Mouse (Mus musculus): Measurements from ENCODE around the gene Wrnip1. TPM values are rescaled to one million over a fixed set of nuclear protein-coding genes. Genes with fewer than 3 reads are reported as not detected.

Gene Wrnip1
- polyA plus RNA-seq, 1 experiment: 42.1 TPM

DNA sequence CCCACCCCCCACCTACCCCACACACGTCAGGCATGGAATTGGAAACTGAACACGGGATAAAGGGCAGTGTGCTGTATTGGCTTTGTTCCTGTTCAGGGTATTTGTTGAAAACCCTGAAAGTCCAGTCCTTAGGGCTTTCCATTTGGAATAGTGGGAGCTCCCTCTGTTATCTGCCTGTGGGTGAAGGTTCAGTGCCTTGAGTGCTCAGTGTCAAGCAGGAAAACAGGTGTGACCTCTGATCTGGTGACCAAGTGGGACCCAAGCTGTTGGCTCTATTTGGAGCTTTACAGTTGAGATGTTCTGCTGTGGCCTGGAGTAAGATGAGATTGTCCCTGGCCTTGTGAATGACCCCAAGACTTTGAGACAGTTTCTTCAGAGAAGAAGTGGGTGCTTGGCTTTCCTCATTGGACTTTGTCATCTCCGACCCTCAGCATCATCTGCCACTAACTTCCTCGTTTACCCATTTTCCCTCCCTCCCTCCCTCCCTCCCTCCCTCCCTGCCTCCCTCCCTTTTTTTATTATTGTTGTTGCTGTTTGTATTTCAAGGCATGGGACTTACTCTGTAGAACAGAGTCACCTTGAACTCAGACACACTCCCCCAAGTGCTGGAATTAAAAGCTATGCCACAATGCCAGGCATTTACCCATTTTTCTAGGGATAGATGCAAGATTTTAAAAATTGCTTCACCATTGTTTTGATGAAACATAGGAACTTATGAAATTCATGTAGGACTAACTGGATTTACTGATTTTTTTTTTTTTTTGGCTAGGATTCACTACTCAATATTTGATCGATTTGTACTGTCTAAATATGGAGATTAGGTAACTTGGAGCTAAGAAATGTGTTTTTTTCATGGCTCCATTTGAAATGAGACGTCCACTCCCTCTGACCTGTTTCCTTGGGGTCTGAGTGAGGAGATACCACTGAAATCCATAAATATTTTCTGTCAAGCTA is 22.8 kb downstream of the Wrnip1 start:
- TF ChIP-seq MYOG (IDR thresholded peaks at IDR 0.05; ENCODE audit: control insufficient read depth, extremely low read depth, insufficient read length) (no peak), CTCF (IDR thresholded peaks at IDR 0.05; ENCODE audit: control insufficient read depth, insufficient read depth, insufficient read length) (no peak), MAX (IDR thresholded peaks at IDR 0.05) (no peak), USF1 (IDR thresholded peaks at IDR 0.05; ENCODE audit: low read depth) (no peak), MYOD1 (IDR thresholded peaks at IDR 0.05; ENCODE audit: control insufficient read depth, insufficient read length, low read depth) (no peak), CEBPB (IDR thresholded peaks at IDR 0.05; ENCODE audit: low read depth) (no peak), FOSL1 (IDR thresholded peaks at IDR 0.05; ENCODE audit: insufficient read depth, low read length, poor library complexity, severe bottlenecking) (no peak)
- H3K4me3 ChIP-seq (ENCODE audit: insufficient read depth, poor library complexity, severe bottlenecking): no peak overlapping the region
- no peaks in the 10 kb centered on the region for H3K79me3 ChIP-seq (ENCODE audit: low read depth)
- no peak overlapping the region for H3ac ChIP-seq (ENCODE audit: control insufficient read depth, insufficient read length, low read depth)
- H3K27me3 ChIP-seq (ENCODE audit: control insufficient read depth, insufficient read depth, insufficient read length): no peaks in the 10 kb centered on the region
- peaks cover 22% of the 10 kb centered on the region for H3K36me3 ChIP-seq (ENCODE audit: control insufficient read depth, insufficient read depth)
- H3K79me2 ChIP-seq (ENCODE audit: control insufficient read depth, insufficient read depth): no peaks in the 10 kb centered on the region

DNA sequence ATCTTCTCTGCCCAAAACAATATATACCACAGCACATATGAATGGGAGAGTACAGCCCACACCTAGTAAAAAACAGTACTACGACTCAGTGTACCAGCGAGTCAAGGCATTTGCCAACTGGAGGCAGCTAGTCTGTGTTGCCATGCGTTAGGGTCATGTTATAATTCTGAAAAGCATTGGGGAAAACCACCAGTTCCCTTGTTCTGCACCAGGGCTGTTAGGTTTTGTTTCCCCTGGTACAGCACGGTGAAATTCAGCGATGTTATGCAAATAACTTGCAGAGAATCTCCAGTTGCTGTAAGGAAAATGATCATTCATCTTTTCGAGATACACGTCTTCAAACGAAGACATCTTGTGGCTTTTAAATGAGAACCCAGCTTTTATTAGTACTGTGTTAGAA is 23.7 kb downstream of the Wrnip1 start:
- H3ac ChIP-seq (ENCODE audit: control insufficient read depth, insufficient read length, low read depth): no peak overlapping the region
- no peaks in the 10 kb centered on the region for H3K79me2 ChIP-seq (ENCODE audit: control insufficient read depth, insufficient read depth)
- no peaks in the 10 kb centered on the region for H3K79me3 ChIP-seq (ENCODE audit: low read depth)
- H3K27me3 ChIP-seq (ENCODE audit: control insufficient read depth, insufficient read depth, insufficient read length): no peaks in the 10 kb centered on the region
- peaks cover 14% of the 10 kb centered on the region for H3K36me3 ChIP-seq (ENCODE audit: control insufficient read depth, insufficient read depth)
- no peak for TF ChIP-seq MYOD1 (IDR thresholded peaks at IDR 0.05; ENCODE audit: control insufficient read depth, insufficient read length, low read depth)
- no peak for TF ChIP-seq MYOG (IDR thresholded peaks at IDR 0.05; ENCODE audit: control insufficient read depth, extremely low read depth, insufficient read length)
- no peak for TF ChIP-seq CEBPB (IDR thresholded peaks at IDR 0.05; ENCODE audit: low read depth)
- no peak for TF ChIP-seq FOSL1 (IDR thresholded peaks at IDR 0.05; ENCODE audit: insufficient read depth, low read length, poor library complexity, severe bottlenecking)
- no peak for TF ChIP-seq CTCF (IDR thresholded peaks at IDR 0.05; ENCODE audit: control insufficient read depth, insufficient read depth, insufficient read length)
- TF ChIP-seq MAX (IDR thresholded peaks at IDR 0.05): no peak
- TF ChIP-seq USF1 (IDR thresholded peaks at IDR 0.05; ENCODE audit: low read depth): no peak
- no peak overlapping the region for H3K4me3 ChIP-seq (ENCODE audit: insufficient read depth, poor library complexity, severe bottlenecking)

GRCm38 (mm10) chr13:32827111-32827822 is 25.4 kb downstream of the Wrnip1 start:
- Histone ChIP-seq H3K4me3 (ENCODE audit: insufficient read depth, poor library complexity, severe bottlenecking) (no peak overlapping the region), H3K36me3 (ENCODE audit: control insufficient read depth, insufficient read depth) (peaks cover under 1% of the 10 kb centered on the region), H3ac (ENCODE audit: control insufficient read depth, insufficient read length, low read depth) (no peak overlapping the region), H3K79me3 (ENCODE audit: low read depth) (no peaks in the 10 kb centered on the region), H3K79me2 (ENCODE audit: control insufficient read depth, insufficient read depth) (no peaks in the 10 kb centered on the region), H3K27me3 (ENCODE audit: control insufficient read depth, insufficient read depth, insufficient read length) (no peaks in the 10 kb centered on the region)
- TF ChIP-seq FOSL1 (IDR thresholded peaks at IDR 0.05; ENCODE audit: insufficient read depth, low read length, poor library complexity, severe bottlenecking) (no peak), MYOD1 (IDR thresholded peaks at IDR 0.05; ENCODE audit: control insufficient read depth, insufficient read length, low read depth) (no peak), MYOG (IDR thresholded peaks at IDR 0.05; ENCODE audit: control insufficient read depth, extremely low read depth, insufficient read length) (no peak), MAX (IDR thresholded peaks at IDR 0.05) (no peak), CEBPB (IDR thresholded peaks at IDR 0.05; ENCODE audit: low read depth) (no peak), CTCF (IDR thresholded peaks at IDR 0.05; ENCODE audit: control insufficient read depth, insufficient read depth, insufficient read length) (no peak), USF1 (IDR thresholded peaks at IDR 0.05; ENCODE audit: low read depth) (no peak)

- Histone ChIP-seq H3K36me3 (ENCODE audit: control insufficient read depth, insufficient read depth) (no peaks in the 10 kb centered on the region), H3K27me3 (ENCODE audit: control insufficient read depth, insufficient read depth, insufficient read length) (no peaks in the 10 kb centered on the region), H3K79me3 (ENCODE audit: low read depth) (no peaks in the 10 kb centered on the region), H3K79me2 (ENCODE audit: control insufficient read depth, insufficient read depth) (no peaks in the 10 kb centered on the region), H3K4me3 (ENCODE audit: insufficient read depth, poor library complexity, severe bottlenecking) (no peak overlapping the region), H3ac (ENCODE audit: control insufficient read depth, insufficient read length, low read depth) (no peak overlapping the region)
- TF ChIP-seq MYOD1 (IDR thresholded peaks at IDR 0.05; ENCODE audit: control insufficient read depth, insufficient read length, low read depth): peak; percentile 3
- TF ChIP-seq USF1 (IDR thresholded peaks at IDR 0.05; ENCODE audit: low read depth): no peak
- no peak for TF ChIP-seq FOSL1 (IDR thresholded peaks at IDR 0.05; ENCODE audit: insufficient read depth, low read length, poor library complexity, severe bottlenecking)
- TF ChIP-seq MAX (IDR thresholded peaks at IDR 0.05): no peak
- TF ChIP-seq MYOG (IDR thresholded peaks at IDR 0.05; ENCODE audit: control insufficient read depth, extremely low read depth, insufficient read length): no peak
- peak; percentile 53 for TF ChIP-seq CTCF (IDR thresholded peaks at IDR 0.05; ENCODE audit: control insufficient read depth, insufficient read depth, insufficient read length)
- no peak for TF ChIP-seq CEBPB (IDR thresholded peaks at IDR 0.05; ENCODE audit: low read depth)
Measured at GRCm38 (mm10) chr13:32827951-32828350, 26.1 kb downstream of the Wrnip1 start.

DNA sequence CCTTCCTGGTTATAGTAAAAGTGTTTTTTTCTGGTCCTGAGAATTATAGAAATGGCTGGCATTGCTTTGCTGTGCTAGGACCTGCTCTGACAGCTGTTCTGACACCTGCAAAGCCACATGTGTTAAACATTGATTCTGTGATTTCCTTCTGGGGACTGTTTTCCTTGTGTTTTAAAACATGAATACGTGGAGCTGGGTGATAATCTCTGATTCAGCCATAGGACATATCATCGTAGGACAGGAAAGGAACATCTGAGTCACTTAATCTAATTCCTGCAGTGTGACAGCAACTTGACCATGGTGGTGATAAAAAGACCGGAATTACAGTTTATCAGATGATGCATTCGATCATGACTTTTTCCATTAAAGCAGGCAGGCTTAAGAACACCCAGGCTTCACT is 27.0 kb downstream of the Wrnip1 start:
- Histone ChIP-seq H3K79me3 (ENCODE audit: low read depth) (no peaks in the 10 kb centered on the region), H3K4me3 (ENCODE audit: insufficient read depth, poor library complexity, severe bottlenecking) (no peak overlapping the region), H3K79me2 (ENCODE audit: control insufficient read depth, insufficient read depth) (no peaks in the 10 kb centered on the region), H3K36me3 (ENCODE audit: control insufficient read depth, insufficient read depth) (no peaks in the 10 kb centered on the region), H3ac (ENCODE audit: control insufficient read depth, insufficient read length, low read depth) (no peak overlapping the region), H3K27me3 (ENCODE audit: control insufficient read depth, insufficient read depth, insufficient read length) (no peaks in the 10 kb centered on the region)
- no peak for TF ChIP-seq FOSL1 (IDR thresholded peaks at IDR 0.05; ENCODE audit: insufficient read depth, low read length, poor library complexity, severe bottlenecking)
- no peak for TF ChIP-seq MYOD1 (IDR thresholded peaks at IDR 0.05; ENCODE audit: control insufficient read depth, insufficient read length, low read depth)
- TF ChIP-seq CEBPB (IDR thresholded peaks at IDR 0.05; ENCODE audit: low read depth): no peak
- TF ChIP-seq MYOG (IDR thresholded peaks at IDR 0.05; ENCODE audit: control insufficient read depth, extremely low read depth, insufficient read length): no peak
- no peak for TF ChIP-seq CTCF (IDR thresholded peaks at IDR 0.05; ENCODE audit: control insufficient read depth, insufficient read depth, insufficient read length)
- no peak for TF ChIP-seq MAX (IDR thresholded peaks at IDR 0.05)
- no peak for TF ChIP-seq USF1 (IDR thresholded peaks at IDR 0.05; ENCODE audit: low read depth)

Measured in C2C12 (cell line).